Mouse (Mus musculus) olfactory bulb, adult 2 months (tissue): ENCODE results near the gene Rhot1.

ENCODE experiments used
- CTCF ChIP-seq: fragments of 200-500 bp; IDR thresholded peaks from 2 replicates; pipeline ENCODE4 v1.5.1; 2012; ENCODE audit warnings: low read depth, mild to moderate bottlenecking, low read length, moderate library complexity; ENCODE audit not compliant: insufficient read depth
- POLR2A ChIP-seq: fragments of 200-500 bp; IDR thresholded peaks from 2 replicates; pipeline ENCODE4 v1.6.1; 2012; ENCODE audit warnings: mild to moderate bottlenecking, low read depth, low read length, moderate library complexity; ENCODE audit not compliant: insufficient read depth

DNA sequence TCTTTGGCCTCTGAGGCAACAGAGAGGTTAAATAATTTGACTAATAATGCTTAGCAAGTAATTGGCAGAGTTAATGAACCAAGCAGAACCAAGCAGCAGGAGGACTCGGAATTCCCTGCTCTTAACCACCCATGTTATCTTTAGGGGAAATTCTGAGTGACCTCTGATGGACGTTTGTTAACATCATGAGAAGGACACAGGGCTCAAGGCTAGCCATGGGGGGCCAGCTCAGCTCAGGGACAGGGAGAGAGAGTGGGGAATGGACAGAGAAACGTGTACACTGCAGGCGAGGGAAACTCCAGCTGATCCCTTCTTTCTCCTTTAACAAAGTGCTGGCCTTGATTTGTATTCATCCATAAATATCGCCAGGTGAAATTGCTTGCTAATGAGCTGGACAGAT is 3.9 kb upstream of the Rhot1 start:
- no peak for TF ChIP-seq POLR2A
- TF ChIP-seq CTCF, result no peak
